ENCODE assay signal across 8 mouse cellular contexts in genomic region chr7:88429786-88430691, GRCm38 (mm10). TPM values are rescaled to one million over a fixed set of nuclear protein-coding genes. Genes with fewer than 3 reads are reported as not detected.
DNase-seq lines count a peak whose midpoint lies in the region; ATAC-seq and TF ChIP-seq lines count a peak whose summit lies in the region.

Gene Rab38 (plus strand): TSS chr7:88430273.

- no peaks in the 10 kb centered on the region for H3K4me1 ChIP-seq in embryonic fibroblast, embryonic 13.5 days (ENCODE audit: control insufficient read depth, insufficient read depth, low read length)
- H3K4me1 ChIP-seq in heart, embryonic 13.5 days: 0 out of 2 replicates have a peak, but pooled peaks cover 9% of the 10 kb centered on the region
- 0 out of 2 replicates have a peak, but pooled peaks cover 3% of the 10 kb centered on the region for H3K4me1 ChIP-seq in kidney, embryonic 16.5 days (ENCODE audit: insufficient read depth, low read length)
- H3K4me1 ChIP-seq in liver, embryonic 11.5 days (replicated peaks; ENCODE audit: control insufficient read depth, insufficient read depth, low read length): no peaks in the 10 kb centered on the region
- no peaks in the 10 kb centered on the region for H3K4me1 ChIP-seq in midbrain, postnatal 0 days (ENCODE audit: insufficient read depth, low read length)
- H3K4me1 ChIP-seq in stomach, embryonic 14.5 days (ENCODE audit: control insufficient read depth, insufficient read depth, low read length): no peaks in the 10 kb centered on the region

- 2% methylated on average over 35 of the region's 35 CpGs for WGBS in heart, embryonic 13.5 days
- 1% methylated on average over 35 of the region's 35 CpGs for WGBS in kidney, embryonic 16.5 days
- WGBS in liver, embryonic 11.5 days: 3% methylated on average over 35 of the region's 35 CpGs
- WGBS in midbrain, postnatal 0 days: 2% methylated on average over 35 of the region's 35 CpGs
- WGBS in stomach, embryonic 14.5 days: under 1% methylated on average over 35 of the region's 35 CpGs

- no peaks in the 10 kb centered on the region for H3K36me3 ChIP-seq in heart, embryonic 13.5 days
- no peaks in the 10 kb centered on the region for H3K36me3 ChIP-seq in kidney, embryonic 16.5 days (ENCODE audit: insufficient read depth, low read length)
- no peaks in the 10 kb centered on the region for H3K36me3 ChIP-seq in liver, embryonic 11.5 days (ENCODE audit: control insufficient read depth, insufficient read depth, low read length)
- no peaks in the 10 kb centered on the region for H3K36me3 ChIP-seq in midbrain, postnatal 0 days (ENCODE audit: insufficient read depth, low read length)
- H3K36me3 ChIP-seq in stomach, embryonic 14.5 days (ENCODE audit: control insufficient read depth, insufficient read depth, low read length): no peaks in the 10 kb centered on the region

- peak within 1 kb of the TSS; percentile 49 for H3K4me3 ChIP-seq in embryonic fibroblast, embryonic 13.5 days (ENCODE audit: insufficient read depth, low read length)
- peak within 1 kb of the TSS; percentile 61 for H3K4me3 ChIP-seq in heart, embryonic 13.5 days
- peak within 1 kb of the TSS; percentile 61 for H3K4me3 ChIP-seq in kidney, embryonic 16.5 days (ENCODE audit: low read length)
- peak within 1 kb of the TSS; percentile 63 for H3K4me3 ChIP-seq in liver, embryonic 11.5 days (ENCODE audit: low read depth, low read length)
- peak within 1 kb of the TSS; percentile 38 for H3K4me3 ChIP-seq in midbrain, postnatal 0 days (ENCODE audit: low read depth, low read length)
- H3K4me3 ChIP-seq in stomach, embryonic 14.5 days (ENCODE audit: low read depth, low read length): peak within 1 kb of the TSS; percentile 58

- peaks cover 13% of the 10 kb centered on the region for H3K27me3 ChIP-seq in heart, embryonic 13.5 days (replicated peaks)
- H3K27me3 ChIP-seq in kidney, embryonic 16.5 days (ENCODE audit: insufficient read depth, low read length): no peaks in the 10 kb centered on the region; the same call in 1 of the 2 replicates
- H3K27me3 ChIP-seq in liver, embryonic 11.5 days (replicated peaks; ENCODE audit: control insufficient read depth, insufficient read depth, low read length): no peaks in the 10 kb centered on the region
- no peaks in the 10 kb centered on the region for H3K27me3 ChIP-seq in midbrain, postnatal 0 days (ENCODE audit: insufficient read depth, low read length)
- H3K27me3 ChIP-seq in stomach, embryonic 14.5 days (ENCODE audit: control insufficient read depth, insufficient read depth, low read length): no peaks in the 10 kb centered on the region

- peak within 1 kb of the TSS; percentile 77 for H3K9ac ChIP-seq in heart, embryonic 13.5 days
- peak within 1 kb of the TSS; percentile 66 for H3K9ac ChIP-seq in kidney, embryonic 16.5 days (replicated peaks; ENCODE audit: low read length)
- peak within 1 kb of the TSS; percentile 60 for H3K9ac ChIP-seq in liver, embryonic 11.5 days (ENCODE audit: low read depth, low read length)
- H3K9ac ChIP-seq in midbrain, postnatal 0 days (replicated peaks; ENCODE audit: low read length, poor library complexity, severe bottlenecking): no peak within 1 kb of the TSS
- H3K9ac ChIP-seq in stomach, embryonic 14.5 days (replicated peaks; ENCODE audit: low read depth, low read length): peak within 1 kb of the TSS; percentile 40; the same call in 1 of the 2 replicates

- peak; percentile 56 for TF ChIP-seq POLR2A in embryonic fibroblast, embryonic 13.5 days (IDR thresholded peaks at IDR 0.05; ENCODE audit: low read depth, low read length)

- ATAC-seq in cerebellum, adult (ENCODE audit: insufficient number of reproducible peaks, low FRiP score, low TSS enrichment): no peak; the same call in 1 of the 2 replicates
- peak; percentile 76; the same call in 1 of the 2 replicates for ATAC-seq in heart, embryonic 13.5 days (ENCODE audit: extremely low read depth, insufficient number of reproducible peaks, low FRiP score, low TSS enrichment)
- peak; percentile 100 for ATAC-seq in kidney, embryonic 16.5 days (ENCODE audit: low FRiP score, low TSS enrichment)
- peak; percentile 92 for ATAC-seq in liver, embryonic 11.5 days (replicated peaks; ENCODE audit: low FRiP score)
- peak; percentile 89 for ATAC-seq in midbrain, postnatal 0 days (ENCODE audit: low FRiP score)
- ATAC-seq in stomach, embryonic 14.5 days (ENCODE audit: insufficient number of reproducible peaks, insufficient read depth, low FRiP score, low read depth): peak; percentile 98

- H3K4me2 ChIP-seq in heart, embryonic 13.5 days: peak within 1 kb of the TSS; percentile 90
- peak within 1 kb of the TSS; percentile 97 for H3K4me2 ChIP-seq in kidney, embryonic 16.5 days (replicated peaks; ENCODE audit: low read depth, low read length)
- H3K4me2 ChIP-seq in liver, embryonic 11.5 days: peak within 1 kb of the TSS; percentile 83
- peak within 1 kb of the TSS; percentile 85 for H3K4me2 ChIP-seq in midbrain, postnatal 0 days (ENCODE audit: low read depth, low read length, poor library complexity, severe bottlenecking)
- peak within 1 kb of the TSS; percentile 87 for H3K4me2 ChIP-seq in stomach, embryonic 14.5 days (replicated peaks; ENCODE audit: low read depth, low read length)

- H3K27ac ChIP-seq in embryonic fibroblast, embryonic 13.5 days (ENCODE audit: insufficient read depth, low read length): no peak within 1 kb of the TSS
- H3K27ac ChIP-seq in heart, embryonic 13.5 days (replicated peaks): no peak within 1 kb of the TSS
- H3K27ac ChIP-seq in kidney, embryonic 16.5 days (ENCODE audit: low read length): no peak within 1 kb of the TSS
- no peak within 1 kb of the TSS for H3K27ac ChIP-seq in liver, embryonic 11.5 days (ENCODE audit: low read depth, low read length)
- H3K27ac ChIP-seq in midbrain, postnatal 0 days (ENCODE audit: low read depth, low read length): no peak within 1 kb of the TSS
- peak within 1 kb of the TSS; percentile 44; the same call in 1 of the 2 replicates for H3K27ac ChIP-seq in stomach, embryonic 14.5 days (ENCODE audit: low read length)

- TF ChIP-seq CTCF in embryonic fibroblast, embryonic 13.5 days (IDR thresholded peaks at IDR 0.05; ENCODE audit: borderline replicate concordance, insufficient read depth, low read length): no peak
- TF ChIP-seq CTCF in midbrain, postnatal 0 days (IDR thresholded peaks at IDR 0.05): no peak

- no peaks in the 10 kb centered on the region for H3K9me3 ChIP-seq in heart, embryonic 13.5 days
- no peaks in the 10 kb centered on the region for H3K9me3 ChIP-seq in kidney, embryonic 16.5 days (ENCODE audit: low read length)
- H3K9me3 ChIP-seq in liver, embryonic 11.5 days (ENCODE audit: control insufficient read depth, low read length): no peaks in the 10 kb centered on the region
- H3K9me3 ChIP-seq in midbrain, postnatal 0 days (ENCODE audit: low read length): no peaks in the 10 kb centered on the region
- H3K9me3 ChIP-seq in stomach, embryonic 14.5 days (ENCODE audit: control insufficient read depth, low read depth, low read length): no peaks in the 10 kb centered on the region

- peak; percentile 43 to 57 for DNase-seq in cerebellum, postnatal 10 days
- DNase-seq in liver, embryonic 11.5 days (ENCODE audit: low spot score): peak; percentile 74
- DNase-seq in midbrain, postnatal 0 days (ENCODE audit: low spot score): peak; percentile 58

RNA-seq across cellular contexts. Expression of gene Rab38, which starts in this region (rescaled TPM):
- 2.8 and 8.9 TPM in 2 replicates for polyA plus RNA-seq in embryonic fibroblast, embryonic 13.5 days (2011; ENCODE audit: insufficient read length, low read depth, missing spikeins)
- polyA plus RNA-seq in heart, embryonic 13.5 days (2015; fragmentation: Nextera tagmentation; extraction: Ambion mirVana): 1.3 and 2.5 TPM in 2 replicates
- polyA plus RNA-seq in kidney, embryonic 16.5 days (2015; fragmentation: Nextera tagmentation; extraction: Ambion mirVana): 3.2 and 3.8 TPM in 2 replicates
- polyA plus RNA-seq in liver, embryonic 11.5 days (2014; fragmentation: Nextera tagmentation; extraction: Ambion mirVana): 5.8 and 6.4 TPM in 2 replicates
- 0.94 and 2.6 TPM in 2 replicates for total RNA-seq in midbrain, postnatal 0 days (2014; rRNA removed)
- 0.91 and 0.96 TPM in 2 replicates for polyA plus RNA-seq in midbrain, postnatal 0 days (2015; fragmentation: Nextera tagmentation; extraction: Ambion mirVana)
- 23.2 and 25.2 TPM in 2 replicates for polyA plus RNA-seq in stomach, embryonic 14.5 days (2014; fragmentation: Nextera tagmentation; extraction: Ambion mirVana)
